Mouse (Mus musculus): Measurements from ENCODE around the gene Ntn5. TPM values are rescaled to one million over a fixed set of nuclear protein-coding genes. Genes with fewer than 3 reads are reported as not detected.
"Not testable (repeated sequence)": the region's sequence is repeated elsewhere in the genome, so short reads cannot be mapped to it uniquely, and the experiment has no call there.

Ntn5 gene
- polyA plus RNA-seq, 1 experiment from 2014 or later: 0.30 TPM

- Histone ChIP-seq H3K4me3 (ENCODE audit: low read depth, low read length) (no peak overlapping the region), H3K9ac (peak overlapping the region; percentile 29; the same call in 1 of the 2 replicates), H3K27me3 (ENCODE audit: insufficient read depth, low read length) (no peaks in the 10 kb centered on the region), H3K36me3 (ENCODE audit: insufficient read depth) (no peaks in the 10 kb centered on the region), H3K4me1 (ENCODE audit: insufficient read depth) (peaks cover 21% of the 10 kb centered on the region), H3K4me2 (peak overlapping the region; percentile 70; the same call in 1 of the 2 replicates), H3K27ac (ENCODE audit: low read depth) (no peak overlapping the region), H3K9me3 (ENCODE audit: low read depth, low read length) (no peaks in the 10 kb centered on the region)
- 67% methylated on average over 6 of the region's 6 CpGs for WGBS
- TF ChIP-seq CTCF (IDR thresholded peaks at IDR 0.05; ENCODE audit: low read depth): no peak
- ATAC-seq (ENCODE audit: insufficient read depth) (no peak), DNase-seq (no peak)
Observed at GRCm38 (mm10) chr7:45644872-45645590, 38.8 kb upstream of the Ntn5 start.

DNA sequence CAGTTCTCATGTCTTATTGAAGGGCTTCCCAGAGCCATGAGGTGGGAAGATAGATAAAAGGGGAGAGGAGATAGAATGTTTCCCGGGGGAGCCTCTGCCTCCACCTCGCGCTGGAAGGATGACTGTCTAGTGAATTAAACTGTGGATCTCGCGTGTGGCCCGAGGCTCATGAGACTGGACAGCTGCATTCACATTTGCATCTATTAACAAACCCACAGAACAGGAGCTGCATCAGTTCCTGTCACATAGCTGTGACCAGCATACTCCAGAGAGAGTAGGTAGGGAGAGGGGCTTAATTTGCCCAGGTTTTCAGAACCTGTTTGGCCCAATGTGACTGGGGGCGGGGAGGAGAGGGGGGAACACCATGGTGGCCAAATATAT is 38.2 kb upstream of the Ntn5 start:
- no peaks in the 10 kb centered on the region for H3K27me3 ChIP-seq (ENCODE audit: insufficient read depth, low read length)
- H3K9me3 ChIP-seq (ENCODE audit: low read depth, low read length): no peaks in the 10 kb centered on the region
- no peak overlapping the region for H3K4me2 ChIP-seq
- no peak overlapping the region for H3K4me3 ChIP-seq (ENCODE audit: low read depth, low read length)
- no peak overlapping the region for H3K27ac ChIP-seq (ENCODE audit: low read depth)
- no peaks in the 10 kb centered on the region for H3K36me3 ChIP-seq (ENCODE audit: insufficient read depth)
- 80% methylated on average over 7 of the region's 7 CpGs for WGBS
- ATAC-seq (ENCODE audit: insufficient read depth): no peak
- no peak for DNase-seq
- no peak for TF ChIP-seq CTCF (IDR thresholded peaks at IDR 0.05; ENCODE audit: low read depth)
- H3K4me1 ChIP-seq (ENCODE audit: insufficient read depth): peaks cover 18% of the 10 kb centered on the region
- no peak overlapping the region for H3K9ac ChIP-seq

DNA sequence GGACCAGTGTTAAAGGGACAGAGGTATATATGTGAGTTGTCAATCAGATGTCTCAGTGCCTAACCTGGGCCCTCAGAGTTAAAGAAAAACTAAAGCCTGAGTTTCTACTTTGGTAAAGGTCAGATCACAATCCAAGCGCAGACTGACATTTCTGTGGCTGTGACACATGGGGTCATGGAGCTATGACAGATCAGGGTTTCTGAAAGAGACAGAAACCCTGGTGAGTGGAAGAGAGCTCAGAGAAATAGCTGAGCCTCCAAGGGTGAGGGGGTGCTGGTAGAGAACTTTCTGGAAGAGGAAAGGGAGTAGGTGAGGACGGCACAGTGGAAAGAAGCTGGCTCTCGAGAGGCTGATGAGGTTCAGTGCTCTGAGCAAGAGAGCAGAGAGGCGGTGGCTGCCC is 37.2 kb upstream of the Ntn5 start:
- H3K27me3 ChIP-seq (ENCODE audit: insufficient read depth, low read length): no peaks in the 10 kb centered on the region
- H3K27ac ChIP-seq (ENCODE audit: low read depth): no peak overlapping the region
- ATAC-seq (ENCODE audit: insufficient read depth): no peak
- H3K4me3 ChIP-seq (ENCODE audit: low read depth, low read length): no peak overlapping the region
- no peak for DNase-seq
- no peak overlapping the region for H3K4me2 ChIP-seq
- no peaks in the 10 kb centered on the region for H3K36me3 ChIP-seq (ENCODE audit: insufficient read depth)
- no peaks in the 10 kb centered on the region for H3K9me3 ChIP-seq (ENCODE audit: low read depth, low read length)
- 72% methylated on average over 4 of the region's 4 CpGs for WGBS
- no peak overlapping the region for H3K9ac ChIP-seq
- H3K4me1 ChIP-seq (ENCODE audit: insufficient read depth): peaks cover 11% of the 10 kb centered on the region
- no peak for TF ChIP-seq CTCF (IDR thresholded peaks at IDR 0.05; ENCODE audit: low read depth)

DNA sequence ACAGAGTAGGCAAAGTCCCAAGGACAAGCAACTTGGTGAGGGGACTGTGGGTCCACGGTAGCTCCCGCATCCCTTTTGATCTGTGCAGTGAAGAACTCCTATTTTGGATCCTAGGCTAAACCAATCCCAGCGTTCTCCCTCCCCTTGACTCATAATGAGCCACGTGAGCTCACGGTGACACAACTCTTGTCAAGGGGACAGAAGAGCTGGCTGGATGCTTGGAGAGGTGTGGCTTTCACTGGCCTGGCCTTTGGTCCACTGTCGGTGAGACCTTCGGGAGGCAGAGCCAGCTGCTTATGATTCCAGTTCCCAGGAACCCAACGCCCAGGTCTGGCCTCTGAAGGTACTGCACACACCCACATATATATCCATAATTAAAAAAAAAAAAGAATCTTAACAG is 34.5 kb upstream of the Ntn5 start:
- no peaks in the 10 kb centered on the region for H3K36me3 ChIP-seq (ENCODE audit: insufficient read depth)
- no peak overlapping the region; the same call in 1 of the 2 replicates for H3K27ac ChIP-seq (ENCODE audit: low read depth)
- no peak for ATAC-seq (ENCODE audit: insufficient read depth)

DNA sequence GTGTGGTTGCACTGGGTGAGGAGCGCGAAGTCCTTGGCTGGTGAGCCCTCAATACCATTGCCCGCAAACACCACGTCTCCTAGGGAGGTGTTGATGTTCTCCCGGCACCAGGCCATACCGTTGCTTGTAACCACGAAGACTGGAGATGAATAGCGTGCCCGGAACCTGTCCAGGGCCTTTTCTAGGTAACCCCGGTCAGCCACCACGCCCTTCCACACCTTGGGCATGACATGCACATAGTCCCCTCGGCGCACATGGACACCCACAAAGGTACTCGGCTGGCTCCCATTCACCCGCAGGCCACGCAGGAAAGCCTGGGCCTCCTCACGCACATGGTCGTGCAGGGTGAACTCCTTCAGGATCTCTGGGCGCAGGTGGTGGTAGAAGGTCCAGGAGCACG is 33.3 kb upstream of the Ntn5 start:
- not testable (repeated sequence) for ATAC-seq (ENCODE audit: insufficient read depth); H3K9me3 ChIP-seq (ENCODE audit: low read depth, low read length); H3K4me3 ChIP-seq (ENCODE audit: low read depth, low read length); H3K4me1 ChIP-seq (ENCODE audit: insufficient read depth); H3K9ac ChIP-seq; H3K36me3 ChIP-seq (ENCODE audit: insufficient read depth); H3K27ac ChIP-seq (ENCODE audit: low read depth); H3K27me3 ChIP-seq (ENCODE audit: insufficient read depth, low read length); H3K4me2 ChIP-seq; DNase-seq
- 93% methylated on average over 19 of the region's 20 CpGs for WGBS

More for the DNA sequence above, 34.5 kb upstream of the Ntn5 start:
- Histone ChIP-seq H3K27me3 (ENCODE audit: insufficient read depth, low read length) (no peaks in the 10 kb centered on the region), H3K4me2 (no peak overlapping the region), H3K4me1 (ENCODE audit: insufficient read depth) (no peaks in the 10 kb centered on the region), H3K9ac (no peak overlapping the region), H3K4me3 (ENCODE audit: low read depth, low read length) (no peak overlapping the region), H3K9me3 (ENCODE audit: low read depth, low read length) (no peaks in the 10 kb centered on the region)
- no peak for DNase-seq
- 68% methylated on average over 8 of the region's 8 CpGs for WGBS
- TF ChIP-seq CTCF (IDR thresholded peaks at IDR 0.05; ENCODE audit: low read depth): no peak

DNA sequence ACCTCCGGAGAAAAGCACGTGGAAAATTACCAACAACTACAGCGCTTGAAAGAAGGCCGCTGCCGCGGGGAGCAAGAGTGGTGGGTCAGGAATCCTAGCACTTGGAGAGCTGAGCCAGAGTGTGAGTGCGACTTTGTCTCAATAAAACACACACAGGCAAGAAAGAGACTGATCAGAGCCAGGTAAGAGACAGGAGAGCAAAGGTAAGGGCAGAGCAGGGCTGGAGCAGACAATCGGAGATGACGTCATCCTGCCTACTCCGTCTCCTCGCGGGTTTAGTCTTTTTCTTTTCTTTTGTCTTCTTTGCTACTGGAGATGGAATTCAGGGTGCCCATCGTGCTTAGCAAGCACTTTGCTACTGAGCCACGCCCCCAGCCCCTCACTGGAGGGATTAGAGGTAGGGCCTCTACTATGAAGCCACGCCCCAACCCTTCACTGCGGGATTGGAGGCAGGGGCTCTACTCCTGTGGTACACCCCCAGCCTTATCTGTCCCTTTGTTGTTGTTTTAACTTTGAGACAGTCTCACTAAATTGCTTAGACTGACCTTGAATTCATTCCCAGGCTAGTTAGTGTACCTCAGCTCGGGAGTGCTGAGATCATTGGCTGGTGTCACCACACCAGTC is 29.3 kb upstream of the Ntn5 start:
- no peaks in the 10 kb centered on the region for H3K9me3 ChIP-seq (ENCODE audit: low read depth, low read length)
- TF ChIP-seq CTCF (IDR thresholded peaks at IDR 0.05; ENCODE audit: low read depth): no peak
- H3K27ac ChIP-seq (ENCODE audit: low read depth): peak overlapping the region; percentile 36; the same call in 1 of the 2 replicates
- ATAC-seq (ENCODE audit: insufficient read depth): peak; percentile 63
- peak; percentile 56 for DNase-seq
- H3K36me3 ChIP-seq (ENCODE audit: insufficient read depth): no peaks in the 10 kb centered on the region
- peak overlapping the region; percentile 46 for H3K4me2 ChIP-seq
- WGBS: 23% methylated on average over 17 of the region's 17 CpGs
- H3K9ac ChIP-seq: peak overlapping the region; percentile 16; the same call in 1 of the 2 replicates
- no peaks in the 10 kb centered on the region for H3K27me3 ChIP-seq (ENCODE audit: insufficient read depth, low read length)
- H3K4me3 ChIP-seq (ENCODE audit: low read depth, low read length): no peak overlapping the region
- 0 out of 2 replicates have a peak, but pooled peaks cover 2% of the 10 kb centered on the region for H3K4me1 ChIP-seq (ENCODE audit: insufficient read depth)

DNA sequence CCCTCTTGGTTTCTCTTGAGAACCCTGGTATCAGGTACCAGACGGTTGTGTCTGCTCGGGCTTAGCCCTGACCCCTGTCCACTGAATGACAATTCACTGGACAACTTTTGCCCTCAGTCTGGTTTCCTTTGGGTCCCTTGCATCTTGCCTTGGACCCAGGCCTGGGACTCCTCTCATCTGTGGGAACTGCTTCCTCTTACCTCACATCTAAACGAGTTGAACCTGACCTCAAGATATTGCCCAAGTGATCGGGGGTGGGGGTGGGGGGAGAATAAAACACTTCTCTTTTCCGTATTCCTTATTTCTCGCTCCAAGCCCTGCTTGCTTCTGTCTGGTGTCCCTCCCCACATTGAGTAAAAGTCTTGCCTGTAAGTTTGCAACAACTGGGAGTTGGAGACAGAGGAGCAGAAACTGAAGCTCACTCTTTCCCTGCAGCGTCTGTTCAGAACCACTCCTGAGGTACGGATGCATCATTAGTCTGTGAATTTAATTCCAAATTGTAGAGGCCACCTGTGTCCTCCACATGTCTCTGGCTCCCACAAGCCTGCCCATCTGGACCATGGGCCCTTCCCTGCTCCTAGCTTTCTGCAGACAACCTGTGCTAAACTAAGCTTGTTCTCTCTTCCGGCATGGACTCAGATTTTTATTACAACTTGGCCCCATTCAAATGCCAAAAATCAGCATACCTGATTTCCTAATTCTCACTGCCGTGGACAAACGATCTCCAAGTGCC is 22.9 kb upstream of the Ntn5 start:
- ATAC-seq (ENCODE audit: insufficient read depth) (no peak), DNase-seq (no peak)
- Histone ChIP-seq H3K36me3 (ENCODE audit: insufficient read depth) (no peaks in the 10 kb centered on the region), H3K9me3 (ENCODE audit: low read depth, low read length) (no peaks in the 10 kb centered on the region), H3K9ac (no peak overlapping the region), H3K4me3 (ENCODE audit: low read depth, low read length) (no peak overlapping the region), H3K4me1 (ENCODE audit: insufficient read depth) (0 out of 2 replicates have a peak, but pooled peaks cover 9% of the 10 kb centered on the region), H3K27ac (ENCODE audit: low read depth) (no peak overlapping the region), H3K27me3 (ENCODE audit: insufficient read depth, low read length) (no peaks in the 10 kb centered on the region), H3K4me2 (no peak overlapping the region)
- no peak for TF ChIP-seq CTCF (IDR thresholded peaks at IDR 0.05; ENCODE audit: low read depth)
- WGBS: 75% methylated on average over 11 of the region's 11 CpGs

GRCm38 (mm10) chr7:45661702-45662101 is 22.1 kb upstream of the Ntn5 start:
- ATAC-seq (ENCODE audit: insufficient read depth): not testable (repeated sequence)

More at GRCm38 (mm10) chr7:45661702-45662101, 22.1 kb upstream of the Ntn5 start:
- not testable (repeated sequence) for H3K36me3 ChIP-seq (ENCODE audit: insufficient read depth); H3K9me3 ChIP-seq (ENCODE audit: low read depth, low read length); DNase-seq; H3K4me3 ChIP-seq (ENCODE audit: low read depth, low read length); H3K4me1 ChIP-seq (ENCODE audit: insufficient read depth); H3K27ac ChIP-seq (ENCODE audit: low read depth); H3K4me2 ChIP-seq; H3K27me3 ChIP-seq (ENCODE audit: insufficient read depth, low read length); H3K9ac ChIP-seq
- 83% methylated on average over 6 of the region's 6 CpGs for WGBS
